Mouse (Mus musculus) neural tube, embryonic 15.5 days (tissue): ENCODE data around the gene 2310007B03Rik. TPM values are rescaled to one million over a fixed set of nuclear protein-coding genes. Genes with fewer than 3 reads are reported as not detected.

Experiments used
- ATAC-seq: fragments of 200-750 bp; cut with Nextera tagmentation; 2 replicates; pipeline ENCODE4 v1.8.0; 2017; ENCODE audit warnings: mild to moderate bottlenecking, moderate TSS enrichment, moderate library complexity; ENCODE audit not compliant: low FRiP score
- H3K27ac ChIP-seq: fragments of 300-500 bp; sonication (generic); replicated peaks from 2 replicates; pipeline ENCODE4 v1.5.1; 2015; ENCODE audit warnings: mild to moderate bottlenecking, inconsistent platforms
- H3K27me3 ChIP-seq: fragments of 300-500 bp; sonication (generic); replicated peaks from 2 replicates; pipeline ENCODE4 v1.6.1; 2015; ENCODE audit warnings: inconsistent platforms
- H3K36me3 ChIP-seq: fragments of 300-500 bp; sonication (generic); 2 replicates; pipeline ENCODE4 v1.6.1; 2015; ENCODE audit warnings: inconsistent platforms
- H3K4me1 ChIP-seq: fragments of 300-500 bp; sonication (generic); 2 replicates; pipeline ENCODE4 v1.6.1; 2015; ENCODE audit warnings: inconsistent platforms
- H3K4me2 ChIP-seq: fragments of 300-500 bp; sonication (generic); 2 replicates; pipeline ENCODE4 v1.6.1; 2015; ENCODE audit warnings: inconsistent platforms, mild to moderate bottlenecking, moderate library complexity
- H3K4me3 ChIP-seq: fragments of 300-500 bp; sonication (generic); replicated peaks from 2 replicates; pipeline ENCODE4 v1.5.1; 2015; ENCODE audit warnings: mild to moderate bottlenecking, inconsistent platforms
- H3K9ac ChIP-seq: fragments of 300-500 bp; sonication (generic); replicated peaks from 2 replicates; pipeline ENCODE4 v1.6.1; 2015; ENCODE audit warnings: mild to moderate bottlenecking, inconsistent platforms
- H3K9me3 ChIP-seq: fragments of 300-500 bp; sonication (generic); replicated peaks from 2 replicates; pipeline ENCODE4 v1.6.1; 2016; ENCODE audit warnings: inconsistent platforms
- WGBS: fragments of 180-500 bp; shearing (Covaris S2); methylation state at CpG from one replicate; pipeline ENCODE4 v1.1.7; 2015; ENCODE audit warnings: mixed read lengths; 5-methylcytosine and 5-hydroxymethylcytosine counted together
- polyA plus RNA-seq: library from polyadenylated mRNA; unstranded; fragments of >200 nt; fragmentation: Nextera tagmentation; extraction: Ambion mirVana; gene quantifications from 2 replicates; pipeline ENCODE4 v1.2.1, GENCODE M21; 2015

Gene 2310007B03Rik
- polyA plus RNA-seq, 1 experiment from 2014 or later = 0.10 TPM

- Histone ChIP-seq H3K4me3 (no peak overlapping the region), H3K27me3 (no peaks in the 10 kb centered on the region), H3K4me1 (no peaks in the 10 kb centered on the region), H3K36me3 (no peaks in the 10 kb centered on the region), H3K9ac (no peak overlapping the region), H3K4me2 (no peak overlapping the region), H3K9me3 (no peaks in the 10 kb centered on the region), H3K27ac (no peak overlapping the region)
- 92% methylated on average over 8 of the region's 8 CpGs for WGBS
- no peak for ATAC-seq
Measured at GRCm38 (mm10) chr1:93158916-93159315, 1.8 kb downstream of the 2310007B03Rik start.

- Histone ChIP-seq H3K9me3 (no peaks in the 10 kb centered on the region), H3K4me2 (no peak overlapping the region), H3K36me3 (no peaks in the 10 kb centered on the region), H3K4me3 (no peak overlapping the region), H3K9ac (no peak overlapping the region), H3K4me1 (no peaks in the 10 kb centered on the region), H3K27ac (no peak overlapping the region), H3K27me3 (no peaks in the 10 kb centered on the region)
- ATAC-seq = no peak
- 92% methylated on average over 4 of the region's 4 CpGs for WGBS
Measured at GRCm38 (mm10) chr1:93157566-93157965, 3.2 kb downstream of the 2310007B03Rik start.

GRCm38 (mm10) chr1:93150907-93151661, 9.7 kb downstream of the 2310007B03Rik start:
- Histone ChIP-seq H3K36me3 (no peaks in the 10 kb centered on the region), H3K9ac (no peak overlapping the region), H3K4me1 (no peaks in the 10 kb centered on the region), H3K9me3 (no peaks in the 10 kb centered on the region), H3K27me3 (no peaks in the 10 kb centered on the region), H3K27ac (no peak overlapping the region), H3K4me3 (no peak overlapping the region), H3K4me2 (no peak overlapping the region)
- WGBS = 75% methylated on average over 2 of the region's 2 CpGs
- ATAC-seq = no peak

GRCm38 (mm10) chr1:93144176-93144575, 16.6 kb downstream of the 2310007B03Rik start:
- H3K27ac ChIP-seq = no peak overlapping the region
- no peaks in the 10 kb centered on the region for H3K27me3 ChIP-seq
- H3K36me3 ChIP-seq = no peaks in the 10 kb centered on the region
- no peak overlapping the region for H3K4me3 ChIP-seq
- no peaks in the 10 kb centered on the region for H3K4me1 ChIP-seq
- no peaks in the 10 kb centered on the region for H3K9me3 ChIP-seq
- no peak overlapping the region for H3K4me2 ChIP-seq
- no peak for ATAC-seq
- WGBS = 84% methylated on average over 9 of the region's 9 CpGs
- no peak overlapping the region for H3K9ac ChIP-seq

- no peaks in the 10 kb centered on the region for H3K9me3 ChIP-seq
- H3K4me1 ChIP-seq = no peaks in the 10 kb centered on the region
- no peaks in the 10 kb centered on the region for H3K36me3 ChIP-seq
- ATAC-seq = no peak
- 81% methylated on average over 1 of the region's 1 CpGs for WGBS
- no peak overlapping the region for H3K27ac ChIP-seq
- no peak overlapping the region for H3K4me3 ChIP-seq
- no peaks in the 10 kb centered on the region for H3K27me3 ChIP-seq
- H3K9ac ChIP-seq = no peak overlapping the region
- H3K4me2 ChIP-seq = no peak overlapping the region
Measured at GRCm38 (mm10) chr1:93142871-93143270, 17.9 kb downstream of the 2310007B03Rik start.

- Histone ChIP-seq H3K27ac (no peak overlapping the region), H3K27me3 (no peaks in the 10 kb centered on the region), H3K4me1 (no peaks in the 10 kb centered on the region), H3K36me3 (no peaks in the 10 kb centered on the region), H3K9ac (no peak overlapping the region), H3K9me3 (no peaks in the 10 kb centered on the region), H3K4me3 (no peak overlapping the region), H3K4me2 (no peak overlapping the region)
- no peak for ATAC-seq
- 82% methylated on average over 7 of the region's 7 CpGs for WGBS
Measured at GRCm38 (mm10) chr1:93139713-93140112, 21.0 kb downstream of the 2310007B03Rik start.

GRCm38 (mm10) chr1:93138534-93138933, 22.2 kb downstream of the 2310007B03Rik start:
- Histone ChIP-seq H3K27ac (no peak overlapping the region), H3K4me3 (no peak overlapping the region), H3K4me2 (no peak overlapping the region), H3K9me3 (no peaks in the 10 kb centered on the region), H3K9ac (no peak overlapping the region), H3K4me1 (no peaks in the 10 kb centered on the region), H3K27me3 (no peaks in the 10 kb centered on the region), H3K36me3 (no peaks in the 10 kb centered on the region)
- ATAC-seq = no peak
- 83% methylated on average over 6 of the region's 6 CpGs for WGBS

- H3K36me3 ChIP-seq = no peaks in the 10 kb centered on the region
- H3K4me1 ChIP-seq = no peaks in the 10 kb centered on the region
- no peak within 1 kb of the TSS for H3K4me2 ChIP-seq
- no peak within 1 kb of the TSS for H3K9ac ChIP-seq
- no peak within 1 kb of the TSS for H3K4me3 ChIP-seq
- H3K27ac ChIP-seq = no peak within 1 kb of the TSS
- H3K9me3 ChIP-seq = no peaks in the 10 kb centered on the region
- 86% methylated on average over 12 of the region's 12 CpGs for WGBS
- H3K27me3 ChIP-seq = no peaks in the 10 kb centered on the region
- ATAC-seq = no peak
Measured at GRCm38 (mm10) chr1:93135036-93135526, 25.7 kb downstream of the 2310007B03Rik start, which contains the start of gene Agxt. Gene Agxt (plus strand): TSS chr1:93135240.

GRCm38 (mm10) chr1:93132676-93133075, 28.1 kb downstream of the 2310007B03Rik start:
- ATAC-seq = no peak
- no peak overlapping the region for H3K9ac ChIP-seq
- WGBS = 74% methylated on average over 8 of the region's 8 CpGs

GRCm38 (mm10) chr1:93130242-93130983, 30.3 kb downstream of the 2310007B03Rik start:
- Histone ChIP-seq H3K9ac (no peak overlapping the region), H3K27ac (no peak overlapping the region), H3K4me3 (no peak overlapping the region), H3K36me3 (no peaks in the 10 kb centered on the region), H3K4me2 (no peak overlapping the region), H3K27me3 (no peaks in the 10 kb centered on the region), H3K4me1 (no peaks in the 10 kb centered on the region), H3K9me3 (no peaks in the 10 kb centered on the region)
- 78% methylated on average over 10 of the region's 10 CpGs for WGBS
- no peak for ATAC-seq

More at GRCm38 (mm10) chr1:93132676-93133075, 28.1 kb downstream of the 2310007B03Rik start:
- H3K36me3 ChIP-seq = no peaks in the 10 kb centered on the region
- no peaks in the 10 kb centered on the region for H3K4me1 ChIP-seq
- H3K4me3 ChIP-seq = no peak overlapping the region
- no peaks in the 10 kb centered on the region for H3K27me3 ChIP-seq
- no peak overlapping the region for H3K27ac ChIP-seq
- H3K9me3 ChIP-seq = no peaks in the 10 kb centered on the region
- H3K4me2 ChIP-seq = no peak overlapping the region

- WGBS = 30% methylated on average over 6 of the region's 6 CpGs
Measured at GRCm38 (mm10) chr1:93128710-93129349, 31.9 kb downstream of the 2310007B03Rik start.

More at GRCm38 (mm10) chr1:93128710-93129349, 31.9 kb downstream of the 2310007B03Rik start:
- Histone ChIP-seq H3K4me3 (no peak overlapping the region), H3K4me1 (no peaks in the 10 kb centered on the region), H3K27ac (no peak overlapping the region), H3K4me2 (no peak overlapping the region), H3K9me3 (no peaks in the 10 kb centered on the region), H3K9ac (no peak overlapping the region), H3K27me3 (no peaks in the 10 kb centered on the region), H3K36me3 (no peaks in the 10 kb centered on the region)
- ATAC-seq = no peak
